Comparison of ENCODE assay signal across 8 mouse cellular contexts in the genomic region with DNA sequence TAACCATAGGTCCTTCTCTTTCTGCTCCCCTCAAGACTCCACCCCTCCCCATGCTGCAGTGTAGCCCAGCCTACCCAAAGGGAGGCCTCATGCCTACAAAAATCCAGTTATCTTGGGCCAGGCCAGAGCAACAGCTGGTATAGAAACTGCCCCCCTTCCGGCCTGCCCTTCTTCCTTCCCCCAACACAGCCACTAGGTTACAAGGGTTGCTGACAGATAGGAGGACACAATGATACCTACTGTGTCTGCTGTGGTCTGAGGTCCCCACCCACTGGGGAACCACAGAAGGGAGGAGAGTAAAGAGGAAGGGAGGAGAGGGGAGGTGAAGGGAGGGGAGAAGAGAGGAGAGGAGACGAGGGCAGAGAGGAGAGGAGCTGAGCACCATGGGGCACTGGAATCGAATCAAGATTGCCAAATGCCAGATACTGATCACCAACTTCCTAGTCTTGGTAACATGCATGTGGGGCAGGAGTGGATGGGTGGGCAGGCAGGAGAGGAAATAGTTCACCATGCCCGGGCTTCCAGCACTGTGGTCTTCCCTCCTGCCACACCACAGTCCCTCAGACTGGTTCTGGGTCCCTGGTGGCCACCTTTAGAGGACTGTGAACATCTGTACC. TPM values are rescaled to one million over a fixed set of nuclear protein-coding genes. Genes with fewer than 3 reads are reported as not detected.
DNase-seq lines count a peak whose midpoint lies in the region; ATAC-seq lines count a peak whose summit lies in the region.

TSS of gene Tspan32 (plus strand) at position 320 of the 617 bp plus-strand sequence.

- peaks cover 18% of the 10 kb centered on the region for H3K4me1 ChIP-seq in midbrain, embryonic 10.5 days
- 0 out of 2 replicates have a peak, but pooled peaks cover 2% of the 10 kb centered on the region for H3K4me1 ChIP-seq in midbrain, embryonic 16.5 days (ENCODE audit: control insufficient read depth, insufficient read depth, low read length)
- H3K4me1 ChIP-seq in megakaryocyte, embryonic 14.5 days: peaks cover 88% of the 10 kb centered on the region
- H3K4me1 ChIP-seq in hindbrain, embryonic 16.5 days (ENCODE audit: control insufficient read depth, insufficient read depth, low read depth, low read length): peaks cover 9% of the 10 kb centered on the region; the same call in 1 of the 2 replicates

- H3K4me2 ChIP-seq in midbrain, embryonic 16.5 days (ENCODE audit: low read length): no peak within 1 kb of the TSS
- no peak within 1 kb of the TSS for H3K4me2 ChIP-seq in hindbrain, embryonic 16.5 days (ENCODE audit: low read length)

- intact Hi-C loops in left cerebral cortex, postnatal 25 days (cut with DNase I): loop anchor here (5.0 kb wide), 2 partner anchors 108 to 132 kb away; no protein-coding TSS in a partner anchor

- no peak within 1 kb of the TSS for H3K9ac ChIP-seq in midbrain, embryonic 16.5 days (ENCODE audit: low read depth, low read length)
- no peak within 1 kb of the TSS for H3K9ac ChIP-seq in hindbrain, embryonic 16.5 days (ENCODE audit: low read depth, low read length)

- 82% methylated on average over 4 of the region's 4 CpGs for WGBS in midbrain, embryonic 10.5 days
- WGBS in midbrain, embryonic 16.5 days: 78% methylated on average over 4 of the region's 4 CpGs
- 79% methylated on average over 4 of the region's 4 CpGs for WGBS in hindbrain, embryonic 16.5 days

- DNase-seq in midbrain, embryonic 10.5 days (ENCODE audit: low spot score): no peak
- peak; percentile 92 for DNase-seq in induced T-regulatory cell, adult 2 months (ENCODE audit: low read depth)
- DNase-seq in yolk sac, embryonic 10.5 days (ENCODE audit: low spot score): peak; percentile 29
- no peak for DNase-seq in left cerebral cortex, postnatal 25 days (ENCODE audit: low spot score in 2 of 2)
- no peak for DNase-seq in kidney, postnatal 25 days

- peak within 1 kb of the TSS; percentile 11; the same call in 1 of the 2 replicates for H3K4me3 ChIP-seq in midbrain, embryonic 10.5 days
- no peak within 1 kb of the TSS for H3K4me3 ChIP-seq in midbrain, embryonic 16.5 days (ENCODE audit: low read depth, low read length)
- peak within 1 kb of the TSS; percentile 94 for H3K4me3 ChIP-seq in megakaryocyte, embryonic 14.5 days (replicated peaks)
- H3K4me3 ChIP-seq in hindbrain, embryonic 16.5 days (ENCODE audit: low read length): no peak within 1 kb of the TSS

- peak within 1 kb of the TSS; percentile 38; the same call in 1 of the 2 replicates for H3K27ac ChIP-seq in midbrain, embryonic 10.5 days (replicated peaks)
- no peak within 1 kb of the TSS for H3K27ac ChIP-seq in midbrain, embryonic 16.5 days (ENCODE audit: low read length)
- no peak within 1 kb of the TSS for H3K27ac ChIP-seq in hindbrain, embryonic 16.5 days (ENCODE audit: low read depth, low read length)

- ATAC-seq in midbrain, embryonic 16.5 days: no peak
- ATAC-seq in hindbrain, embryonic 16.5 days: no peak

- no peaks in the 10 kb centered on the region for H3K36me3 ChIP-seq in midbrain, embryonic 10.5 days
- H3K36me3 ChIP-seq in midbrain, embryonic 16.5 days (ENCODE audit: control insufficient read depth, insufficient read depth, low read length): no peaks in the 10 kb centered on the region
- H3K36me3 ChIP-seq in megakaryocyte, embryonic 14.5 days (replicated peaks; ENCODE audit: low read length): peaks cover 29% of the 10 kb centered on the region
- H3K36me3 ChIP-seq in hindbrain, embryonic 16.5 days (ENCODE audit: control insufficient read depth, insufficient read depth, low read length): no peaks in the 10 kb centered on the region

- no peaks in the 10 kb centered on the region for H3K9me3 ChIP-seq in midbrain, embryonic 10.5 days (replicated peaks)
- no peaks in the 10 kb centered on the region for H3K9me3 ChIP-seq in midbrain, embryonic 16.5 days (replicated peaks; ENCODE audit: control insufficient read depth, low read length, poor library complexity, severe bottlenecking)
- H3K9me3 ChIP-seq in megakaryocyte, embryonic 14.5 days: no peaks in the 10 kb centered on the region
- no peaks in the 10 kb centered on the region for H3K9me3 ChIP-seq in hindbrain, embryonic 16.5 days (ENCODE audit: control insufficient read depth, low read length)

- H3K27me3 ChIP-seq in midbrain, embryonic 10.5 days (ENCODE audit: low read depth, poor library complexity, severe bottlenecking): no peaks in the 10 kb centered on the region
- no peaks in the 10 kb centered on the region for H3K27me3 ChIP-seq in midbrain, embryonic 16.5 days (ENCODE audit: control insufficient read depth, insufficient read depth, low read depth, low read length)
- no peaks in the 10 kb centered on the region for H3K27me3 ChIP-seq in megakaryocyte, embryonic 14.5 days (replicated peaks)
- no peaks in the 10 kb centered on the region for H3K27me3 ChIP-seq in hindbrain, embryonic 16.5 days (replicated peaks; ENCODE audit: control insufficient read depth, insufficient read depth, low read length)

RNA-seq across cellular contexts. Expression of gene Tspan32, which starts in this region (rescaled TPM):
- 4.7 and 6.0 TPM in 2 replicates for polyA plus RNA-seq in midbrain, embryonic 10.5 days (2016; fragmentation: Nextera tagmentation; extraction: Ambion mirVana)
- polyA plus RNA-seq in midbrain, embryonic 16.5 days (2015; fragmentation: Nextera tagmentation; extraction: Ambion mirVana): 0.30 and 0.48 TPM in 2 replicates
- polyA plus RNA-seq in megakaryocyte, embryonic 14.5 days (2012; ENCODE audit: insufficient read depth, low replicate concordance): 109 and 119 TPM in 2 replicates
- total RNA-seq in left cerebral cortex, postnatal 25 days (2021): under 1 TPM in 1 of 2 experiments, not detected in 1; 0.23 TPM
- 0.28 and 0.41 TPM in 2 replicates for polyA plus RNA-seq in hindbrain, embryonic 16.5 days (2015; fragmentation: Nextera tagmentation; extraction: Ambion mirVana)

Comparison
In these comparisons a context has a peak if more than half of its experiments do, and no peak if none do; other contexts are left out.
1. RNA of gene Tspan32 (polyA plus RNA-seq): 109 to 119 TPM in megakaryocyte, embryonic 14.5 days; 4.7 to 6.0 TPM in midbrain, embryonic 10.5 days, 0.30 to 0.48 TPM in midbrain, embryonic 16.5 days and 0.28 to 0.41 TPM in hindbrain, embryonic 16.5 days; every median in the first group is over 10 times any median in the second.
2. H3K4me3 ChIP-seq: peak in midbrain, embryonic 10.5 days (single experiment) and megakaryocyte, embryonic 14.5 days (single experiment); none in midbrain, embryonic 16.5 days (single experiment) and hindbrain, embryonic 16.5 days (single experiment).
3. DNase-seq: peak in induced T-regulatory cell, adult 2 months (single experiment) and yolk sac, embryonic 10.5 days (single experiment); none in midbrain, embryonic 10.5 days (single experiment), left cerebral cortex, postnatal 25 days (0 of 2) and kidney, postnatal 25 days (0 of 2).